Mouse (Mus musculus): ENCODE results near the gene Filip1. TPM values are rescaled to one million over a fixed set of nuclear protein-coding genes. Genes with fewer than 3 reads are reported as not detected.

Gene Filip1
- total RNA-seq, 2 experiments from 2014 or later, result 121 to 141 TPM

DNA sequence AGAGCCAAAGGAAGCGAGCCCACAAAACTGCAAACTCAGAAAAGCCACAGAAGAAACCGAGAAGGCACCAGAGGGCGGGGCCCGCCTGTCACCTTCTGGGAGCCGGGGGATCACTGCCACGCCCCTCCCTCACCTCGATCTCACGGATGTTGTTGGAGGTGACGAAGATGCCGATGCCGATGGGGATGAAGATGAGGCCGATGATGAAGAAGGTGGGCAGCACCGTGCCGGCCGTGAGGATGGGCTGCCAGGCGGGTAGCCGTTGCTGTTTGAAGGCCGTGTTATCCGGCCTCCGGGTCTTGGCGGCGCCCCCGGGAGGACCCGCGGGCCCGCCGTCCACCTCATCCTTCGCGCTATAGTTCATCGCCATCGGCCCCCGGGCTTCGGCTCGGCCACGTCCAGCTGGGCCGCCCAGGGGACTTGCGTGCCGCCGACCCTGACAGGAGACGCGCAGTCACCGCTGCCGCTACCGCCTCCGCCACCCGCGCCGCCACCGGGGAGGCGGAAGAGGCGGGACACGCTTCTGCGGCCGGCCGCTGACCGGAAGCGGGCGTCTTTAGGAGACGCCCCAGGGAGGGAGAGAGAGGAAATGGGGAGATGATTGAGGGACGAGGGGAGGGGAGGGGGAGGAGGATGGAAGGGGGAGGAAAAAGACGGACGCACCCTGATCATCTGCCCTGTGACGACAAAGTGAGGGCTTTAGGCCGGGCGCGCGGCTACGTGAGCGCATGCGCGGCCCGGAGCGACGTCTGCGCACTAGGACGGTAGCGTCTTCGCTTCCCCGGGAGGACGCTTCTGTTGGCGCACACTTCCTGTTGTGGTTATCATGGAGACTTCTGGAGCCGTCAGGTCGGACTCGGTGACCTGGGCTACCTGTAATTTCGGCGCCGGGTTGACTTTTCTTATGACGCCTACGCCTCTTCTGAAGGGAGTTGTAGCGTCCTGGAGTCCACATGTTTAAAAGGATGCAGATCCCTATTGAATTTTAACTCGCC, 219.5 kb downstream of the Filip1 start, which contains the start of gene Tmem30a:
Gene Tmem30a, minus strand, starts transcription at position 667 of the 995 bp plus-strand sequence.
- intact Hi-C loops (cut with DNase I), result loop anchor here (2.0 to 10.0 kb wide), 2 partner anchors 34 to 372 kb away; partner anchors contain the start of genes Cox7a2 and Myo6
- DNase-seq, result peak; percentile 93

- intact Hi-C loops (cut with DNase I), result no loop called here
- no peak for DNase-seq
Measured at GRCm38 (mm10) chr9:79785794-79786085, 226.9 kb downstream of the Filip1 start.

DNA sequence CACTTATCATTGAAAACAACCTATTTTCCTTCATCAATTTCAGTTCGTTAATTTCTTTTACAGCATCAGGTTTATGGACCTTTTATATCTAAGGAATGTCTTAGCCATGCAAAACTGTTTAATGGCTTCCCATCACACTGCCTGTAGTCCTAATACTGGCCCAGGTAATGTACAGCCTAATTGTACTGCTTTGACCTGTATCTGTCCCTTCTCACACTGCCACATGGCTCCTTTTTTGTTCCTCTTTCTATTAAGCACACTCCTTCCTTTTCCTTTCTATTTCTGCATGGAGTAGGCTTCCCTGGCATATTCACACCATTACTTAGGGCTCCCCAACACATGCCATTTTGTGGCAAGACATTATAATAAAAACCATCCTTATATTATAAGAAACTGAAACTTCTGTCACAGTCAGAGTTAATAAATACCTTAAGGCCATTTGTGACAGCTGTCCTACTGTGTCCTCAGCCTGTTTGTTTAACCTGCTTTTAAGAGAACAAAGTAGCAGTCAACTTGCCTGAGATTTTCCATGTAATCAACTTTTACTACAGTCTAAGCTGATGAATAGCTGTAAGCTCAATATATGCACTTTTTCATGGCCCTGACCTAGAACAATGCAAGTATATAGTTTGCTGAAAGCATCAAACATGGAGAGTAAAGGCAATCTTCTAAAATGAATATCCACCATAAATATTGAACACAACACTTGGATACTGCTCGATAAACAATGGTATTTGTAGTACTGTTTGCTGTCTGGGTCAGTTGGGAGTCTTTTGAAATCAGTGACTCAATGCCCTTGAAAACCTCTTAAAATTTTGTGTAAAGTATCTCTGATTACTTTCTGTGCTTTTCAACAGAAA, 227.5 kb downstream of the Filip1 start:
- intact Hi-C loops (cut with DNase I), result no loop called here
- no peak for DNase-seq

GRCm38 (mm10) chr9:79784439-79784838, 228.2 kb downstream of the Filip1 start:
- DNase-seq, result no peak
- intact Hi-C loops (cut with DNase I), result no loop called here

- DNase-seq, result no peak
- intact Hi-C loops (cut with DNase I), result no loop called here
Measured at GRCm38 (mm10) chr9:79779354-79779753, 233.3 kb downstream of the Filip1 start.

DNA sequence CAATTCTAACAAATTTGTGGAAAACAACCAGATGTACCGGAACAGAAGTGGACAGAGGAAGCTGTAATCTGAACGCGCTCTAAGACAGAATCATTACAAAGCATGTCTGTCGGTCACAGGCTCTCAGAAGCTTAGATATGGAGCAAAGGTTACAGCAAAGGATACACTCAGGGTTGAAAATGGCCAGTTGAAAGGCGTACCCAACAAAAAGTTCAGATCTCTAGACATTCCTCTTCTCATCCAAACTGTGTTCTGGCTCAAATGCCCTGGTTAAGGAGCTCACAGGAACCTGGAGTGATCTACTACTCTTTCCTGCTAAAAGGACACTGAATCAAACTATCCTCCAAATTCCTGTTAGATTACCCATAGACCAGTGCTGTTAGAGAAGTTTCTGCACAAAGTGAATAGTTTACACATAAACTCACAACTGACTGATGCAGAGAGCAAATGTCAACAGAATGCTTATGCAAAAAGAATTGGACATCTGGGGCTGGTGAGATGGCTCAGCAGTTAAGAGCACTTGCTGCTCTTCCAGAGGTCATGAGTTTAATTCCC, 245.6 kb downstream of the Filip1 start:
- DNase-seq, result no peak
- intact Hi-C loops (cut with DNase I), result no loop called here

GRCm38 (mm10) chr9:79765329-79765728, 247.3 kb downstream of the Filip1 start:
- intact Hi-C loops (cut with DNase I), result no loop called here
- no peak for DNase-seq

Other genes with a start within 250 kb of the Filip1 start
- 10 to 100 TPM; 58.8 to 62.6 TPM for gene Tmem30a, start 219.3 kb downstream of the Filip1 start, total RNA-seq (2021)
- gene Senp6, start 54.1 kb upstream of the Filip1 start, total RNA-seq (2021), result 10 to 100 TPM; 66.0 to 69.9 TPM
- gene Myo6, start 152.2 kb upstream of the Filip1 start, total RNA-seq (2021), result 10 to 100 TPM; 12.3 to 14.2 TPM

Measured in heart, postnatal 36 days (tissue).